Mouse (Mus musculus): Measurements from ENCODE around the gene Snn.

The Snn gene

DNA sequence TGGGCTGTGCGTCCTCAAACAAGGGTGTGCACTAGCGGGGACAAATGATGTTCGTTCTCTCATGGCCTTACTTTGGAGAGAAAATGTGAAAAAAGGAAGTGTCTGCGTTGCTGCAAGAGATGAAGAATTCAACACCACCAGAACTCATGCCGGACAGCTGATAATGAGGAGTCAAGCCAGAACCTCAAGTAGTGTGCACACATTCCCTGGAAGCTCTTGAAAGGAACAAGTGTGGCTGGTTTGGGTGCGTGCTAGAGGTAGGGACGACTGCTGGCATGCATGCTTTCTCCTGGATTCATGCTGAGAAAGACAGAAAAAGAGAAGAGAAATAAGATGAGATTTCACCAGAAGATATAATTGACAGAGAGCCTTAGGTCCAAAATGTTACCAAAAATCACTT is 13.6 kb upstream of the Snn start:
- no peak for DNase-seq (ENCODE audit: low read depth)

GRCm38 (mm10) chr16:11050226-11050625 is 10.5 kb upstream of the Snn start:
- no peak for DNase-seq (ENCODE audit: low read depth)

- no peak for DNase-seq (ENCODE audit: low read depth)
Observed at GRCm38 (mm10) chr16:11051134-11051533, 9.6 kb upstream of the Snn start.

- DNase-seq (ENCODE audit: low read depth), result no peak
Observed at GRCm38 (mm10) chr16:11054409-11054808, 6.3 kb upstream of the Snn start.

GRCm38 (mm10) chr16:11054871-11055270 is 5.9 kb upstream of the Snn start:
- no peak for DNase-seq (ENCODE audit: low read depth)

DNA sequence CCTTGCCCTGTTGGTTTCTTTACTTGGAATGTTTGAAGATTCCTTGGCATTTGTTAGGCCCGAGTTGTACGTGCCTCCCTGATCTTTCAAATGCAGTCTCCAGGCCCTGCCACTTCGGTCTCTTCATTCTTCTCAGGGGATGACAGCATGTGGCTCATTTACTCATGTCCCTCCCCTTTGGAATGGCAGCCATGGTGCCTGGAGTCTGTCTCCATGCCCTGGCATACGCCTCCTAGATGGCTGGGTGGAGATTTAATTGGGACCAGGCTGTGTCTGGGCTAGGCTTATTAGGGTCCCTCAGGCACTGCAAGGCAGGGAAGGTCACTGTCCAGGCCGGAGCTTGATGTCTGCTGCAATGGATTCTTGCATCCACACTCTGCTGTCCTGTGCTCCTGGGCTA is 4.8 kb upstream of the Snn start:
- no peak for DNase-seq (ENCODE audit: low read depth)

- DNase-seq (ENCODE audit: low read depth), result peak; percentile 36
Observed at GRCm38 (mm10) chr16:11062794-11063721, 2.3 kb downstream of the Snn start.

DNA sequence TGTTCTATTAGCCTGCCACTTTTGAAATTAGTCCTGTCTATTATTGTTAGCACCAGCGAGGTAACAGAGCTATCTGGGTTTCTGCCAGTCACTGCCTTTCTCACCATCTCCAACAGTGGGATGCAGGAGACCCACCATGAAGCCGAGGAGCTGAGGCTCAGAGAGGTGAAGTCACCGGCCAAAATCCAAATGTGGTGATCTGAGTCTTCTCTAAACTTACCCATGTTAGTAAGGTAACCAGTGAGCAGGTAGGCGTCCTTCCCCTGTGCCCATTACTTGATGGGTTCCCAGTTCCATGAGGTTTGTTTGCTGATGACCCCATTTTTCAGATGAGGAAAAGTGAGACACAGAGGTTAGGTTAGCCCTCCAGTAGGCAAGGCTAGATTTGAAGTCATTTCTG is 3.6 kb downstream of the Snn start:
- no peak for DNase-seq (ENCODE audit: low read depth)

- DNase-seq (ENCODE audit: low read depth), result no peak
Observed at GRCm38 (mm10) chr16:11064742-11065141, 4.0 kb downstream of the Snn start.

GRCm38 (mm10) chr16:11065431-11065830 is 4.7 kb downstream of the Snn start:
- DNase-seq (ENCODE audit: low read depth), result peak; percentile 28

- DNase-seq (ENCODE audit: low read depth), result peak; percentile 98
Observed at GRCm38 (mm10) chr16:11066029-11066832, 5.5 kb downstream of the Snn start, which contains the start of gene Litaf. Gene Litaf, minus strand, starts transcription at chr16:11066157.

GRCm38 (mm10) chr16:11066833-11067191 is 6.1 kb downstream of the Snn start:
- peak; percentile 46 for DNase-seq (ENCODE audit: low read depth)

GRCm38 (mm10) chr16:11068666-11069065 is 7.9 kb downstream of the Snn start:
- DNase-seq (ENCODE audit: low read depth), result no peak

DNA sequence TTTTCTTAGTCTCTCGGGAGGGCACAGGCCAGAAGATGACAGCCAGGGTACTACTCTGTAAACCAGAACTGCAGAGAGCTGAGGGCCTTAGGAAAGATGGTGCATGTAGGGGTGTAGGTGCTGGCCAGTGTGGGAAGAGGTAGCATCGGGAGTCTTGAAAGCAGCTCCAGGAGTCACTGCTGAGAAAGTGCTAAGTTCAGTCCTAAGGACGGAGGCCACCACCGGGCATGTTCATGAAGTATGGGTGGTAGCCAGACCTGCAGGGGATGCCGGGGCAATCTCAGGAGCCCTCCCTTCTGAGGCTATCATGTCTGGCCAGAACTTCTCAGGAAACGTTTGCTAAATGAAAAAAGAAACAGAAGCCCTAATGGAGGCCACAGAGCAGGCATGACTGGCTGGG is 8.5 kb downstream of the Snn start:
- DNase-seq (ENCODE audit: low read depth), result no peak

GRCm38 (mm10) chr16:11069710-11070420 is 9.1 kb downstream of the Snn start:
- no peak for DNase-seq (ENCODE audit: low read depth)

DNA sequence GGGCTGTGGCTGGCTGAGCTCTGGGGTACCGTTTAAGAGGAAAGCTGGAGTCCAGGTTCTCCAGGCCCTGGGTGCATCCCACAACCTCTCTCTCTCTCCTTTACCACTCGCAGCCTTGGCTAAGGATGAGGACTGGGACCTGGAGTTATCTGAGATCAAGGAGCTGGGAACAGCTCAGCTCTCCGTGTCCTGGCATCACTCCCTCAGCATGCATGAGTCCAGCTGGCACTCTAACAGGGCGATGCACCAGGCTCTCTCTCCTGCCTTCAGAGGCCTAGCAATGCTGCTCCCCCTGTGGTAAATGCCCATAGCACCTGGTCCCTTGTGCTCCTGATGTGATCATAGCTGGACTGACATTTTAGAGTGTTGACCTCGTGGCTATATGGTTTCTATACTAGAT is 10.4 kb downstream of the Snn start:
- no peak for DNase-seq (ENCODE audit: low read depth)

- DNase-seq (ENCODE audit: low read depth), result no peak
Observed at GRCm38 (mm10) chr16:11071887-11072286, 11.1 kb downstream of the Snn start.

- no peak for DNase-seq (ENCODE audit: low read depth)
Observed at GRCm38 (mm10) chr16:11072454-11072853, 11.7 kb downstream of the Snn start.

DNA sequence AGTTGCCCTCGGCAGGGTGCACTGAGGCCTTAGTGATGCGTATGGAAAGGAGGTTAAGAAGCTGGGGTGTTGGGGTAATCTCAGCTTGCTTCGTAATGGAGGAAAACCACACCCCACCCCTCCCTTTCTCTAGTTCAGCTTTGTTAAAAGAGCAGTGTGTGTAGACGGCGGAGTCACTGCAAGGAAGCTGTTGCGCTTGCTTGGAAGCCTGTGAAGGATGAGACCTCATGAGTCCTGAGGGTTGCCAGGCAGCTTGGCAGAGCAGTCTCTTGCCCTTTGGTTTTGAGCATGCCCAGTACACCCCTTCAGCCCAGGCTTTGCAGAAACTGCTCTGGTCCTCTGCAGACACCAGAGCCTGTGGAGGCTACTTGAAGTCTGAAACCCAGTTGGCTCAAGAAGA is 12.3 kb downstream of the Snn start:
- DNase-seq (ENCODE audit: low read depth), result no peak

GRCm38 (mm10) chr16:11077601-11078201 is 17.0 kb downstream of the Snn start:
- peak; percentile 39 for DNase-seq (ENCODE audit: low read depth)

- DNase-seq (ENCODE audit: low read depth), result no peak
Observed at GRCm38 (mm10) chr16:11078216-11078869, 17.6 kb downstream of the Snn start.
